Mouse (Mus musculus) stomach, postnatal 0 days (tissue): ENCODE data around the gene Plekhn1.

Experiments
- CTCF ChIP-seq: IDR thresholded peaks from 2 replicates; pipeline ENCODE4 v1.5.1; 2016; ENCODE audit warnings: antibody characterized with exemption, low read depth, mild to moderate bottlenecking, moderate library complexity
- EP300 ChIP-seq: optimal IDR thresholded peaks from 2 replicates; pipeline ENCODE3; 2016; ENCODE audit warnings: antibody characterized with exemption

DNA sequence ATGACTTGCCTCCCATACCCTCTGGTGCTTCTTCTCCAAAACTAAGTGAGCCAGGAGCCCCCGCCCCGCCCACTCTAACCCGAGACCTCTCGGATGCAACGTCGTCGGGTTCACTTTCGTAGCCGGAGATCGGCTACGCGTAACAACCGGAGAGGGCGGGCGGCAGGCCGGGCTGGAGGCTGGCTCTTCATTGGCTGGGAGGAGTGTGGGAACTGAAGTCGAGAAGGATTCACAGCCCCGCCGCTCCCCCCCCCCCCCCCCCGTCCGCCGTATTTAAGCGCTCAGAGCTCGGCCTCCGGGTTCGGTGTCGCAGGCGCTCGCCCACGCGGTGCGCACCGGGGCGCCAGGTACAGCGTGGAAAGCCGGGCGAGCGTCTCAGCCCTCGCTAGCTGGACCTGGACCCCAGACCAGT, 31.6 kb downstream of the Plekhn1 start, which contains the start of gene AW011738:
- TF ChIP-seq CTCF (no peak), EP300 (no peak)
